Mouse (Mus musculus) CH12.LX (cell line): ENCODE results near the gene Raf1. TPM values are rescaled to one million over a fixed set of nuclear protein-coding genes. Genes with fewer than 3 reads are reported as not detected.

ENCODE experiments used
- DNase-seq: peaks from one replicate; pipeline ENCODE4 v3.0.0-alpha.2; 2013; ENCODE audit errors: extremely low read depth
- H3K27ac ChIP-seq: 2 replicates; pipeline ENCODE4 v1.5.1; 2012; ENCODE audit warnings: low read depth, mild to moderate bottlenecking, control low read depth, moderate library complexity; ENCODE audit not compliant: insufficient read depth
- H3K27me3 ChIP-seq: replicated peaks from 2 replicates; pipeline ENCODE3; 2012; ENCODE audit warnings: inconsistent platforms
- H3K36me3 ChIP-seq, 2 experiments: replicated peaks in 1 of 2; 2 replicates each; pipeline versions ENCODE3 to v1.6.1; 2012; ENCODE audit warnings: inconsistent platforms in 1 of 2, low read length in 1 of 2, mild to moderate bottlenecking in 1 of 2, mixed read lengths in 1 of 2, moderate library complexity in 1 of 2; ENCODE audit not compliant: control insufficient read depth in 1 of 2, insufficient read depth in 1 of 2
- H3K4me1 ChIP-seq, 2 experiments: 2 replicates each; pipeline ENCODE4 v1.6.1; 2012; ENCODE audit warnings: inconsistent platforms in 1 of 2, moderate library complexity in 1 of 2; ENCODE audit not compliant: insufficient read depth in 2 of 2, control insufficient read depth in 1 of 2
- H3K4me2 ChIP-seq: 2 replicates; pipeline ENCODE4 v1.6.1; 2012; ENCODE audit warnings: low read depth, mild to moderate bottlenecking, control low read depth; ENCODE audit not compliant: poor library complexity, insufficient read depth, severe bottlenecking
- H3K4me3 ChIP-seq, 3 experiments: fragments of 150-350 bp in 1 of 3; sonication (generic) in 1 of 3; replicated peaks in 1 of 3; 2 replicates each; pipeline versions ENCODE3 to v1.5.1; 2011 to 2012; ENCODE audit warnings: low read depth in 2 of 3, low read length in 2 of 3, mild to moderate bottlenecking in 2 of 3, moderate library complexity in 2 of 3, control low read depth in 1 of 3, improper control_type of control experiment in 1 of 3, inconsistent platforms in 1 of 3, mixed read lengths in 1 of 3; ENCODE audit not compliant: poor library complexity in 1 of 3
- H3K79me2 ChIP-seq: replicated peaks from 2 replicates; pipeline ENCODE4 v1.6.1; 2012; ENCODE audit warnings: mild to moderate bottlenecking, moderate library complexity; ENCODE audit not compliant: control insufficient read depth, poor library complexity, insufficient read depth, severe bottlenecking; ENCODE audit errors: extremely low read depth
- H3K9ac ChIP-seq: 2 replicates; pipeline ENCODE4 v1.6.1; 2012; ENCODE audit warnings: low read depth, mild to moderate bottlenecking, control low read depth, moderate library complexity; ENCODE audit not compliant: insufficient read depth
- H3K9me3 ChIP-seq: replicated peaks from 2 replicates; pipeline ENCODE3; 2012; ENCODE audit warnings: low read length, inconsistent platforms, mixed read lengths
- BHLHE40 ChIP-seq: IDR thresholded peaks from 2 replicates; pipeline ENCODE4 v1.6.1; 2011; ENCODE audit warnings: mild to moderate bottlenecking, low read depth, low read length, improper control_type of control experiment
- CHD1 ChIP-seq: IDR thresholded peaks from 2 replicates; pipeline ENCODE4 v1.6.1; 2012; ENCODE audit warnings: low read depth, low read length, improper control_type of control experiment, inconsistent platforms
- CHD2 ChIP-seq: IDR thresholded peaks from 2 replicates; pipeline ENCODE4 v1.6.1; 2011; ENCODE audit warnings: low read length, improper control_type of control experiment
- CTCF ChIP-seq, 2 experiments: IDR thresholded peaks in 1 of 2; conservative IDR thresholded peaks in 1 of 2; 2 replicates each; pipeline ENCODE4 v1.5.1; 2011 to 2012; ENCODE audit warnings: low read depth in 2 of 2, low read length in 2 of 2, improper control_type of control experiment in 1 of 2, inconsistent platforms in 1 of 2, mild to moderate bottlenecking in 1 of 2, moderate library complexity in 1 of 2
- E2F4 ChIP-seq: IDR thresholded peaks from 2 replicates; pipeline ENCODE4 v1.6.1; 2011; ENCODE audit warnings: low read depth, low read length, improper control_type of control experiment; ENCODE audit not compliant: insufficient replicate concordance
- ELF1 ChIP-seq: IDR thresholded peaks from 2 replicates; pipeline ENCODE4 v1.6.1; 2014; ENCODE audit warnings: low read depth, mild to moderate bottlenecking, inconsistent platforms, low read length, improper control_type of control experiment
- EP300 ChIP-seq: IDR thresholded peaks from 2 replicates; pipeline ENCODE4 v1.6.1; 2011; ENCODE audit warnings: low read length, improper control_type of control experiment
- ETS1 ChIP-seq: conservative IDR thresholded peaks from 2 replicates; pipeline ENCODE4 v1.6.1; 2012; ENCODE audit warnings: low read depth, mild to moderate bottlenecking, inconsistent platforms, low read length, improper control_type of control experiment, moderate library complexity
- GABPA ChIP-seq: IDR thresholded peaks from 2 replicates; pipeline ENCODE4 v1.6.1; 2012; ENCODE audit warnings: low read depth, low read length, improper control_type of control experiment, inconsistent platforms; ENCODE audit not compliant: insufficient replicate concordance
- HCFC1 ChIP-seq: IDR thresholded peaks from 2 replicates; pipeline ENCODE4 v1.6.1; 2012; ENCODE audit warnings: low read depth, mild to moderate bottlenecking, inconsistent platforms, low read length, improper control_type of control experiment
- IRF4 ChIP-seq: IDR thresholded peaks from 2 replicates; pipeline ENCODE4 v1.6.1; 2014; ENCODE audit warnings: low read depth, mild to moderate bottlenecking, inconsistent platforms, low read length, improper control_type of control experiment
- JUND ChIP-seq: conservative IDR thresholded peaks from 2 replicates; pipeline ENCODE4 v1.6.1; 2011; ENCODE audit warnings: low read depth, low read length, improper control_type of control experiment
- KAT2A ChIP-seq: IDR thresholded peaks from 2 replicates; pipeline ENCODE4 v1.6.1; 2012; ENCODE audit warnings: low read length, improper control_type of control experiment, inconsistent platforms; ENCODE audit not compliant: insufficient replicate concordance
- MAFK ChIP-seq: IDR thresholded peaks from 2 replicates; pipeline ENCODE4 v1.6.1; 2011; ENCODE audit warnings: low read length, improper control_type of control experiment; ENCODE audit not compliant: insufficient replicate concordance
- MAX ChIP-seq: IDR thresholded peaks from 2 replicates; pipeline ENCODE4 v1.6.1; 2011; ENCODE audit warnings: low read length, improper control_type of control experiment
- MAZ ChIP-seq: IDR thresholded peaks from 2 replicates; pipeline ENCODE4 v1.6.1; 2012; ENCODE audit warnings: low read depth, mild to moderate bottlenecking, inconsistent platforms, low read length, improper control_type of control experiment, moderate library complexity
- MEF2A ChIP-seq: IDR thresholded peaks from 2 replicates; pipeline ENCODE4 v1.6.1; 2014; ENCODE audit warnings: low read depth, mild to moderate bottlenecking, inconsistent platforms, low read length, improper control_type of control experiment, borderline replicate concordance
- MXI1 ChIP-seq: IDR thresholded peaks from 2 replicates; pipeline ENCODE4 v1.6.1; 2011; ENCODE audit warnings: mild to moderate bottlenecking, low read depth, low read length, improper control_type of control experiment
- MYC ChIP-seq: IDR thresholded peaks from 2 replicates; pipeline ENCODE4 v1.6.1; 2011; ENCODE audit warnings: low read depth, mild to moderate bottlenecking, improper control_type of control experiment, low read length
- NELFE ChIP-seq: IDR thresholded peaks from 2 replicates; pipeline ENCODE4 v1.6.1; 2011; ENCODE audit warnings: low read depth, low read length, improper control_type of control experiment
- NRF1 ChIP-seq: IDR thresholded peaks from 2 replicates; pipeline ENCODE4 v1.6.1; 2014; ENCODE audit warnings: low read depth, mild to moderate bottlenecking, inconsistent platforms, low read length, improper control_type of control experiment, moderate library complexity
- POLR2A ChIP-seq: IDR thresholded peaks from 2 replicates; pipeline ENCODE4 v1.6.1; 2011; ENCODE audit warnings: low read depth, mild to moderate bottlenecking, improper control_type of control experiment, low read length
- POLR2AphosphoS2 ChIP-seq: IDR thresholded peaks from 2 replicates; pipeline ENCODE4 v1.6.1; 2011; ENCODE audit warnings: low read depth, low read length, improper control_type of control experiment
- RAD21 ChIP-seq: IDR thresholded peaks from 2 replicates; pipeline ENCODE4 v1.6.1; 2011; ENCODE audit warnings: low read depth, mild to moderate bottlenecking, low read length, improper control_type of control experiment, moderate library complexity
- RCOR1 ChIP-seq: conservative IDR thresholded peaks from 2 replicates; pipeline ENCODE4 v1.6.1; 2012; ENCODE audit warnings: low read depth, mild to moderate bottlenecking, inconsistent platforms, low read length, improper control_type of control experiment
- SMC3 ChIP-seq: IDR thresholded peaks from 2 replicates; pipeline ENCODE4 v1.6.1; 2011; ENCODE audit warnings: low read depth, low read length, improper control_type of control experiment
- TCF12 ChIP-seq: IDR thresholded peaks from 2 replicates; pipeline ENCODE4 v1.6.1; 2014; ENCODE audit warnings: low read depth, mild to moderate bottlenecking, inconsistent platforms, low read length, improper control_type of control experiment
- UBTF ChIP-seq: IDR thresholded peaks from 2 replicates; pipeline ENCODE4 v1.6.1; 2012; ENCODE audit warnings: low read depth, mild to moderate bottlenecking, inconsistent platforms, low read length, improper control_type of control experiment, moderate library complexity
- USF2 ChIP-seq: conservative IDR thresholded peaks from 2 replicates; pipeline ENCODE4 v1.6.1; 2011; ENCODE audit warnings: low read depth, low read length, improper control_type of control experiment
- ZMIZ1 ChIP-seq: IDR thresholded peaks from 2 replicates; pipeline ENCODE4 v1.6.1; 2012; ENCODE audit warnings: low read depth, mild to moderate bottlenecking, inconsistent platforms, low read length, improper control_type of control experiment
- ZNF384 ChIP-seq: IDR thresholded peaks from 2 replicates; pipeline ENCODE4 v1.6.1; 2012; ENCODE audit warnings: low read depth, low read length, improper control_type of control experiment, inconsistent platforms
- dilution Hi-C: fragments of 300-500 bp; cut with MboI; formaldehyde crosslinking; loops from 2 replicates; pipeline ENCODE4 v1.14.3; 2020; ENCODE audit warnings: low sequenced_read_pairs; ENCODE audit not compliant: extremely low pct_unique_long_range_greater_than_20kb, extremely low pct_ligation_motif_present
- in situ Hi-C: fragments of 300-500 bp; cut with MboI; formaldehyde crosslinking; loops from 3 replicates; pipeline ENCODE4 v1.14.3; 2019; ENCODE audit warnings: low sequenced_read_pairs, low pct_ligation_motif_present, low pct_unique_long_range_greater_than_20kb, mixed read lengths
- polyA plus RNA-seq: library from polyadenylated mRNA; unstranded; fragments of >175 nt; gene quantifications from 2 replicates; pipeline ENCODE4 v1.2.1, GENCODE M21; 2012; ENCODE audit warnings: low read depth; ENCODE audit not compliant: insufficient read length
- total RNA-seq, 2 experiments: library from RNA; depleted of rRNA; stranded (reverse); fragments of 300-350 nt in 1 of 2; fragments of >200 nt in 1 of 2; gene quantifications; 2 replicates each; pipeline ENCODE4 v1.2.3; 2012 to 2014

Raf1 gene
- total and polyA plus RNA-seq, 3 experiments, result 53.5 to 79.2 (median 59.8) TPM

DNA sequence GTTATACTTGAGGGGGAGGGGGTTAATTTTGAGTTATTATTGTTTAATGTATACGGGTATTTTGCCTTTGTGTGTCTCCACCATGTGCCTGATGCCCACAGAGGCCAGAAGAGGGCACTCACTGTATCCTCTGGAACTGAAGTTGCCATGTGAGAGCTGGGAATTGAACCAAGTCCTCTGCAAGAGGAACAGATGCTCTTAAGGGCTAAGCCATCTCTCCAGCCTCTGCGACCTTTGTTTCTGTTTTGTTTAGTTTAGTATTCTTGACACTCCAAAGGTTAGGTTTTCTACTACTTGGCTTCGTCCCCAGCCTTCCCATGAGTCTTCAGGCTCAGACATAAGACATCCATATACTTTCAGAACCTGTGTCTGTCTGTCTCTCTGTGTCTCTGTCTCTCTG lies 92.3 kb downstream of the Raf1 start:
- peak overlapping the region in 1 of 3 experiments; percentile 23 for H3K4me3 ChIP-seq
- 0 out of 2 replicates have a peak overlapping the region, but pooled peaks have one; percentile 5 for H3K9ac ChIP-seq
- peaks cover 16 to 53% of the 10 kb centered on the region in 2 experiments for H3K4me1 ChIP-seq
- TF ChIP-seq CTCF (conservative IDR thresholded peaks at IDR 0.05 in 1 of 2, IDR thresholded peaks at IDR 0.05 in 1 of 2; ENCODE audit: low read depth in 2 of 2, low read length in 2 of 2), result peak in 1 of 2 experiments; percentile 54; a peak in 2 of 4 replicates
- peak; percentile 69 for TF ChIP-seq MAX
- TF ChIP-seq SMC3, result peak; percentile 29
- peak; percentile 21 for TF ChIP-seq RAD21
- TF ChIP-seq HCFC1, result no peak
- TF ChIP-seq MYC, result peak; percentile 90
- H3K36me3 ChIP-seq, result peaks cover 0 to 9% of the 10 kb centered on the region in 2 experiments
- H3K79me2 ChIP-seq, result no peaks in the 10 kb centered on the region
- no peaks in the 10 kb centered on the region for H3K9me3 ChIP-seq
- in situ Hi-C loops (no loop called here), dilution Hi-C loops (no loop called here)
- no peaks in the 10 kb centered on the region for H3K27me3 ChIP-seq
- peak overlapping the region; percentile 74 for H3K4me2 ChIP-seq
- peak; percentile 40 for DNase-seq
- H3K27ac ChIP-seq, result no peak overlapping the region; the same call in 1 of the 2 replicates

GRCm38 (mm10) chr6:115583430-115584125 lies 92.9 kb downstream of the Raf1 start:
- in situ Hi-C loops (no loop called here), dilution Hi-C loops (no loop called here)
- TF ChIP-seq MYC (no peak), ZMIZ1 (no peak), ETS1 (peak; percentile 92), CHD2 (no peak), BHLHE40 (peak; percentile 92), POLR2A (no peak), ZNF384 (no peak), CTCF (conservative IDR thresholded peaks at IDR 0.05 in 1 of 2, IDR thresholded peaks at IDR 0.05 in 1 of 2; ENCODE audit: low read depth in 2 of 2, low read length in 2 of 2) (no peak), JUND (no peak), UBTF (no peak), RCOR1 (0 out of 2 replicates have a peak, but pooled peaks have one; percentile 18), NELFE (no peak), NRF1 (no peak), IRF4 (peak; percentile 56), TCF12 (peak; percentile 27; the same call in 1 of the 2 replicates), E2F4 (no peak), MAFK (peak; percentile 67), MXI1 (no peak; the same call in 1 of the 2 replicates), USF2 (no peak), ELF1 (peak; percentile 20; the same call in 1 of the 2 replicates), KAT2A (peak; percentile 72; the same call in 1 of the 2 replicates), EP300 (peak; percentile 35; the same call in 1 of the 2 replicates), MEF2A (peak; percentile 71; the same call in 1 of the 2 replicates), SMC3 (no peak), POLR2AphosphoS2 (no peak), GABPA (no peak), MAZ (no peak), CHD1 (no peak)

More at GRCm38 (mm10) chr6:115583430-115584125, 92.9 kb downstream of the Raf1 start:
- peaks cover 2 to 14% of the 10 kb centered on the region in 2 experiments for H3K36me3 ChIP-seq
- peaks cover 16 to 53% of the 10 kb centered on the region in 2 experiments for H3K4me1 ChIP-seq
- peak overlapping the region; percentile 5; the same call in 1 of the 2 replicates for H3K9ac ChIP-seq
- peak overlapping the region in 2 of 3 experiments; percentile 23 to 30 for H3K4me3 ChIP-seq
- peak; percentile 50 for DNase-seq
- H3K27me3 ChIP-seq, result no peaks in the 10 kb centered on the region
- H3K79me2 ChIP-seq, result no peaks in the 10 kb centered on the region
- H3K4me2 ChIP-seq, result peak overlapping the region; percentile 74
- H3K9me3 ChIP-seq, result no peaks in the 10 kb centered on the region
- H3K27ac ChIP-seq, result peak overlapping the region; percentile 77
